Mouse (Mus musculus): ENCODE data around the gene Shank1.

- no peak for TF ChIP-seq GATA1 (IDR thresholded peaks at IDR 0.05; ENCODE audit: borderline replicate concordance, low read length)
- no peak for TF ChIP-seq FLI1 (IDR thresholded peaks at IDR 0.05; ENCODE audit: low read length)
Measured at GRCm38 (mm10) chr7:44326614-44327013, 16.6 kb downstream of the Shank1 start.
